Mouse (Mus musculus): Measurements from ENCODE around the gene Aldh3a1. TPM values are rescaled to one million over a fixed set of nuclear protein-coding genes. Genes with fewer than 3 reads are reported as not detected.
"Not testable (repeated sequence)": the region's sequence is repeated elsewhere in the genome, so short reads cannot be mapped to it uniquely, and the experiment has no call there.

Gene Aldh3a1
- 1 to 10 TPM in 3 of 4 experiments, under 1 TPM in 1; 0.72 to 2.1 (median 1.5) TPM for total RNA-seq (2022)

- no peak for DNase-seq (ENCODE audit: low spot score in 2 of 2)
These were observed at the start of gene Aldh3a1 for GRCm38 (mm10) chr11:61207487-61208246. TSS of gene Aldh3a1 (plus strand) at chr11:61207537.

- no peak for DNase-seq (ENCODE audit: low spot score in 2 of 2)
These were observed 49.2 kb upstream of the Aldh3a1 start for GRCm38 (mm10) chr11:61158141-61158540.

GRCm38 (mm10) chr11:61159796-61160732 is 47.3 kb upstream of the Aldh3a1 start:
- no peak for DNase-seq (ENCODE audit: low spot score in 2 of 2)

GRCm38 (mm10) chr11:61161121-61161520 is 46.2 kb upstream of the Aldh3a1 start:
- no peak for DNase-seq (ENCODE audit: low spot score in 2 of 2)

- no peak for DNase-seq (ENCODE audit: low spot score in 2 of 2)
These were observed 44.6 kb upstream of the Aldh3a1 start for GRCm38 (mm10) chr11:61162776-61163175.

GRCm38 (mm10) chr11:61163341-61163740 is 44.0 kb upstream of the Aldh3a1 start:
- no peak for DNase-seq (ENCODE audit: low spot score in 2 of 2)

GRCm38 (mm10) chr11:61164366-61164765 is 43.0 kb upstream of the Aldh3a1 start:
- DNase-seq (ENCODE audit: low spot score in 2 of 2): no peak

- DNase-seq (ENCODE audit: low spot score in 2 of 2): no peak
These were observed 42.5 kb upstream of the Aldh3a1 start for GRCm38 (mm10) chr11:61164881-61165280.

- DNase-seq (ENCODE audit: low spot score in 2 of 2): no peak
These were observed 37.2 kb upstream of the Aldh3a1 start for GRCm38 (mm10) chr11:61170184-61170583.

- DNase-seq (ENCODE audit: low spot score in 2 of 2): not testable (repeated sequence)
These were observed 33.9 kb upstream of the Aldh3a1 start for GRCm38 (mm10) chr11:61173477-61173876.

GRCm38 (mm10) chr11:61174291-61174820 is 33.0 kb upstream of the Aldh3a1 start:
- peak; percentile 34 to 37 for DNase-seq (ENCODE audit: low spot score in 2 of 2)

- peak; percentile 100 for DNase-seq (ENCODE audit: low spot score in 2 of 2)
These were observed 32.3 kb upstream of the Aldh3a1 start, which contains the start of gene Usp22 for GRCm38 (mm10) chr11:61174821-61175658. TSS of gene Usp22 (minus strand) at chr11:61175055.

- no peak for DNase-seq (ENCODE audit: low spot score in 2 of 2)
These were observed 31.6 kb upstream of the Aldh3a1 start for GRCm38 (mm10) chr11:61175778-61176177.

GRCm38 (mm10) chr11:61176321-61176720 is 31.0 kb upstream of the Aldh3a1 start:
- no peak for DNase-seq (ENCODE audit: low spot score in 2 of 2)

- DNase-seq (ENCODE audit: low spot score in 2 of 2): peak in 1 of 2 experiments; percentile 38
These were observed 27.0 kb upstream of the Aldh3a1 start for GRCm38 (mm10) chr11:61180361-61180760.

- DNase-seq (ENCODE audit: low spot score in 2 of 2): no peak
These were observed 25.7 kb upstream of the Aldh3a1 start for GRCm38 (mm10) chr11:61181624-61182023.

- DNase-seq (ENCODE audit: low spot score in 2 of 2): no peak
These were observed 23.5 kb upstream of the Aldh3a1 start for GRCm38 (mm10) chr11:61183820-61184219.

- no peak for DNase-seq (ENCODE audit: low spot score in 2 of 2)
These were observed 16.6 kb upstream of the Aldh3a1 start for GRCm38 (mm10) chr11:61190776-61191175.

GRCm38 (mm10) chr11:61192123-61192522 is 15.2 kb upstream of the Aldh3a1 start:
- DNase-seq (ENCODE audit: low spot score in 2 of 2): not testable (repeated sequence)

GRCm38 (mm10) chr11:61192779-61193178 is 14.6 kb upstream of the Aldh3a1 start:
- no peak for DNase-seq (ENCODE audit: low spot score in 2 of 2)

- DNase-seq (ENCODE audit: low spot score in 2 of 2): peak; percentile 61 to 84
These were observed 13.9 kb upstream of the Aldh3a1 start for GRCm38 (mm10) chr11:61193392-61193791.
